Mouse (Mus musculus) left cerebral cortex, postnatal 4 days (tissue): ENCODE measurements around the gene Fahd2a. TPM values are rescaled to one million over a fixed set of nuclear protein-coding genes. Genes with fewer than 3 reads are reported as not detected.

Experiments
- DNase-seq: peaks from one replicate; pipeline ENCODE4 v3.0.0-alpha.2; 2022
- intact Hi-C: fragments of 180-260 bp; cut with DNase I; formaldehyde crosslinking; loops from one replicate; pipeline ENCODE4 v1.15.1; 2025
- total RNA-seq, 2 experiments: library from RNA; stranded (reverse); gene quantifications; 2 replicates each; pipeline ENCODE4 v1.2.3; 2021

The Fahd2a gene
- 10 to 100 TPM; 12.6 to 13.2 TPM for total RNA-seq

DNA sequence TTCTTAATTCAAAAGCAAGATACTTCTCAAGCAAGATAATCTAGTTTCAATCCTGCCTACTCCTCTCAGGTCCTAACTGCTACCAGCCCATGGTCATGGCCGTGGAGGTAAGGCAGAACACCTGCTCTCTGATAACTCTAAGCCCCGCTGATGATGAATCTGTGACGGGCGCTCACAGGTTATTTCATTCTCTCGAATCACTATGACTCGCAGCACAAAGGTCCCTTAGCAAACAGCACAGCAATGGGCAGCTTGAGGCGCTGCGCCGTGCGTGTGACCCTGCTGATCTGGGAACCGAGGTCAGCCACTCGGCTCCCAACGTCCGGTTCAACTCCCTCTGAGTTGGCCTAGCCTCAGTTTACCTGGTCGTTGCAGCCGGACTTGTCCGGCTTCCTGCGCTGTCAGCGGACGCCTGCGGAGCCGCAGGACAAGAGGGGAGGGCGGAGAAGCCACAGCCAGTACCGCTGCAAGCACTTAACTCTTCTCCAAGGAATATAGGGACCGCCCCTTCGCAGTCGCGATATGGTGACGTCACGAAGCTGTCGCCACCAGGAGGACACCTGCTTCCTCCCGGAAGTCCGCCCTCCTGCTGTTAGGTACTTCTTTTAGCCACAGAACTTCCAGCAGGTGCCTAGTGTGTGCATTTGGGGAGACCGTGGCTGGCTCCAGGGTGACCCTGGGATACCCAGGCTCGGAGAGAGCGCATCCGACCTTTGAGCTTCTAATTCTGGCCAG lies at the start of gene Fahd2a:
Fahd2a (minus strand) TSS at position 511 of the 735 bp plus-strand sequence.
- intact Hi-C loops, result no loop called here
- peak; percentile 93 for DNase-seq

- peak; percentile 80 for DNase-seq
- intact Hi-C loops, result no loop called here
These were observed 40.3 kb upstream of the Fahd2a start for GRCm38 (mm10) chr2:127484476-127485170.

DNA sequence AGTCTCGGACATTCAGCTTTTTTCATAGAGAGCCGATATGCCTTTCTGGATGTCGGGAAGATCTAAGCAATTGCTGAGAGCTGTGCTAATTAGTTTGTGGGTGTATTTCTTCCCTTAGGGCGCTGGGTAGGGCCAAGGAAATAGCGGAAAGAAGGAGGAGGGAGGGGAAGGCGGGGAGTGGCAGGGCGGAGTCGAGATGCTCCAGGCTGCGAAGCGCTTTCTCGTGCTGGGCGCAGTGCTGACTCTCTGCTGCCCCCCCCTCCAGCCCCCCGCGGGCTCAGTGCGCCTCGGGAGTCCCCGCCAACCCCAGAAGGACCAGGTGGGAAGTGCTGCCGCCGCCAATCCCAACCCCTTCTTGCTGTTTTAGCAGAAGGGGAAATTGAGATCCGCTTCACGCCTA lies 38.6 kb upstream of the Fahd2a start:
- no peak for DNase-seq
- intact Hi-C loops, result no loop called here

GRCm38 (mm10) chr2:127482533-127482911 lies 38.2 kb upstream of the Fahd2a start:
- intact Hi-C loops, result no loop called here
- DNase-seq, result peak; percentile 58

DNA sequence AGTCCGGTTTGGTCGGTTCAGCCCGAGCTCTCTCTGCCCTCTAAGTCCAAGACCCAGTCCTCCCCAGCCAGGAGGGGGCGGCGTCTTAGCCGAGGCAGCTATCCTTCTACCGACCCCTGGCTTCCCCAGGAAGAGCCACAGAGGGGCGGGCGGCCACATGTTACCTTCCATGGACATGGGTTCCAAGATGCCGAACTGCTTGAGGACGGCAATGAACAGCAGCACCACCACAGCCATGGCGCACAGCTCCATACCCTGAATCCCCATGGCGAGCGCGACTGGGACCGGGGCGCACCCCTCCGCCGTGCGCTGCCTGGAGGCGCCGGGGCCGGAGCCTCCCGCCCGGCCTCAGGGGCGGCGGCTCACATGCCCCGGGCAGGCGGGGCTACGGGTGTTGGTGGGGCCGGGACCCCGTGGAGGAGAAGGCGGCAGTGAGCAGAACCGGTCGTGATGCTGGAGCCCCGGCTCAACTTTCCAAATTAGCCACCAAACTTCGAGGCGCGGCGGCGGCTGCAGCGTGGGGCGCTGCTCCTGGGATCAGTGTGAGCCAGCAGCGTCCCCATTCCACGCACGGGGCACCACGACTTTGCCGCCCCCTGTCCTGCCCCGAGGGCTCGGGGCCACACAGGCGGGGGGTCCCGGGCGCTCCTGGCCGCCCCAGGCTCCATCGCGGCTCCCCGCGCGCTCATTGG lies 37.6 kb upstream of the Fahd2a start:
- DNase-seq, result no peak
- intact Hi-C loops, result no loop called here

- DNase-seq, result no peak
- intact Hi-C loops, result no loop called here
These were observed 35.4 kb upstream of the Fahd2a start for GRCm38 (mm10) chr2:127479763-127480162.

DNA sequence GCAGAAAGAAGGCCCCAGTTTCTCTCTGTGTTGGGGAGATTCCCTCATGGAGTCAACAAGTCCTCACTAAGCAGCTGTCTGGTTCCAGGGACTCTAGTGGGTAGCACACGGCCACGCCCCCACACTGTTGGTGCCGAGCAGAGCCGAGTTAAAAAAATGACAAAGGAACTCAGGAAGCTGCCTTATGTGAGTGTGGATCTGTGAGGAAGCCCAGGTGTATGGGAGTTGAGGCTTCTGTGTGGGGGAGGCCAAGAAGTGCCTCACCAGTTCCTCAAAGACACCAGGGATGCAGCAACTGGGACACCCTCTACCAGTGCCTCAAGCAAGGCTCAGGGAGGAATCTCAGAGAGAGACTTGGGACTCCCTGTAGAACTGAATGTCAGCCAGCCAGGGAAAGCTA lies 34.8 kb upstream of the Fahd2a start:
- intact Hi-C loops, result no loop called here
- no peak for DNase-seq

GRCm38 (mm10) chr2:127472279-127472678 lies 27.9 kb upstream of the Fahd2a start:
- intact Hi-C loops, result no loop called here
- no peak for DNase-seq

GRCm38 (mm10) chr2:127471281-127471680 lies 26.9 kb upstream of the Fahd2a start:
- intact Hi-C loops, result no loop called here
- DNase-seq, result no peak

- intact Hi-C loops, result no loop called here
- no peak for DNase-seq
These were observed 26.3 kb upstream of the Fahd2a start for GRCm38 (mm10) chr2:127470661-127471060.

GRCm38 (mm10) chr2:127470183-127470582 lies 25.8 kb upstream of the Fahd2a start:
- intact Hi-C loops, result no loop called here

GRCm38 (mm10) chr2:127462314-127462713 lies 17.9 kb upstream of the Fahd2a start:
- intact Hi-C loops, result loop anchor here (2.0 kb wide), 1 partner anchor 96 kb away; no protein-coding TSS in a partner anchor

More at GRCm38 (mm10) chr2:127470183-127470582, 25.8 kb upstream of the Fahd2a start:
- no peak for DNase-seq

GRCm38 (mm10) chr2:127461351-127461750 lies 17.0 kb upstream of the Fahd2a start:
- intact Hi-C loops, result no loop called here
- DNase-seq, result no peak

More at GRCm38 (mm10) chr2:127462314-127462713, 17.9 kb upstream of the Fahd2a start:
- peak; percentile 62 for DNase-seq

DNA sequence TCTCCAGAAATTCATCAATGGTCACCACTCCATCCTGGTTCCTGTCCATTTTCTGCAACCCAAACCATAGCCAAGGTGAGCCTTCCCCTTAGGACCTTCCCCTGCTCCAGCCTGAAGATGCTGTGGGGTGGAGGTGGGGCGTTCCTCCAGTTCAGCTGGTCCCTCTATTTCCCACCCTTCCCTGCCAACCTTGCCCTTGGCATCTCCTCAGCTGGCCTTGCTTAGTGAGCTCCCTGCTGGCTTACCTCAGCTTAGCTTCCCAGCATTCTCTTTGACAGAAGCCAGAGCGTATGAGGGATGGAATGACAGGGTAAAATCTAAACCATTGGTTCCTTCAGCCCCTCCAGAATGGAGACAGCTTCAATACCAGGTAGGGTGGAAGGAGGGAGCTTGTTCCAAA lies 15.0 kb upstream of the Fahd2a start:
- no peak for DNase-seq
- intact Hi-C loops, result no loop called here

DNA sequence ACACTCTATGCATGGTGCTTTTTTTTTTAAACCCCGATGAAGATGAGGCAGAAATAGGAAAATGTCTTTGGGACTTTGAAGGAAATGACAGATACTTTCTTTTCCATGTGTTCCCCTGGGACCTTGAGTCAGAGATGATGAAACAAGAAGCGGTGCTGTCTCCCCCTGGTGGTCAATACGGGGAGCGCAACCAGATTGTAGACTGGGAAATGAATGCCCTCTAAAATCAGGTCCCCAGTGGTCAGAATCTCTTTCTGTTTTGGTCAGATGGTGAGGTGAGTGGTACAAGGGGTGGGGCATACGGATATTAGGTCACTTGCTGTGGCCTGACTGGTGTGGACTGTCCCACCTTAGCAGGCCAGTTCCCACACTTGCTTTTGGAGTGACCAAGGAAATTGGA lies 9.4 kb upstream of the Fahd2a start:
- DNase-seq, result peak; percentile 80
- intact Hi-C loops, result no loop called here

GRCm38 (mm10) chr2:127453141-127453540 lies 8.8 kb upstream of the Fahd2a start:
- intact Hi-C loops, result no loop called here
- no peak for DNase-seq

DNA sequence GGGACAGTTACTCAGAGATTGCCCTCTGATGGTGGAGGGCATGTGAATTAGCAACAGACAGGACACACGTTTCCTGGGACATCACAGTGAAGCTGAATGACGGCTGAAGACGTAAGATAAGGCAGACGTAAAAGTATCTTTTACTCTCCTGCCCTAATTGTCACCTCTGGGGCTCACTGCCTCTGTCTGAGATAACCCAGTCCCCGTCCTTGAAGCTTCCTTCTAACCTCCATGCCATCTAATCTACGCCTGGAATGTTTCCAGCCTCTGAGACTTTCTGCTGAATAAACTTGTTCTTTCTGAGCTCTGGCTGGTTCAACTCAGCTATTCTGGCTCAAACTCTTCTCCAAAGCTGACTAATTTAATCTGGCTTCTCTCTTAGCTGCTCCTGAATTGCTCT lies 7.4 kb upstream of the Fahd2a start:
- intact Hi-C loops, result no loop called here
- no peak for DNase-seq

GRCm38 (mm10) chr2:127449691-127450090 lies 5.3 kb upstream of the Fahd2a start:
- intact Hi-C loops, result no loop called here
- DNase-seq, result no peak

- intact Hi-C loops, result no loop called here
- DNase-seq, result no peak
These were observed 2.5 kb upstream of the Fahd2a start for GRCm38 (mm10) chr2:127446847-127447246.

- intact Hi-C loops, result no loop called here
- no peak for DNase-seq
These were observed 6.7 kb downstream of the Fahd2a start for GRCm38 (mm10) chr2:127437697-127438096.

- DNase-seq, result no peak
- intact Hi-C loops, result no loop called here
These were observed 8.8 kb downstream of the Fahd2a start for GRCm38 (mm10) chr2:127435554-127435953.

- intact Hi-C loops, result no loop called here
- peak; percentile 33 for DNase-seq
These were observed 9.2 kb downstream of the Fahd2a start for GRCm38 (mm10) chr2:127435135-127435534.
